In genomic region chr4:43875160-43875918, GRCm38 (mm10) we compare ENCODE assay signal across 8 mouse cellular contexts. TPM values are rescaled to one million over a fixed set of nuclear protein-coding genes. Genes with fewer than 3 reads are reported as not detected.
DNase-seq lines count a peak whose midpoint lies in the region; ATAC-seq lines count a peak whose summit lies in the region.

Reck (plus strand) TSS chr4:43875530.

- H3K4me1 ChIP-seq in forebrain, embryonic 10.5 days = peaks cover 38% of the 10 kb centered on the region
- peaks cover 8 to 25% of the 10 kb centered on the region in 2 experiments for H3K4me1 ChIP-seq in heart, embryonic 14.5 days (ENCODE audit: control insufficient read depth in 2 of 2, insufficient read depth in 2 of 2, low read length in 2 of 2)
- H3K4me1 ChIP-seq in liver, embryonic 13.5 days (replicated peaks) = peaks cover 17% of the 10 kb centered on the region
- H3K4me1 ChIP-seq in stomach, embryonic 16.5 days (ENCODE audit: control insufficient read depth, insufficient read depth, low read length) = peaks cover 12% of the 10 kb centered on the region

- peak within 1 kb of the TSS; percentile 98 for H3K27ac ChIP-seq in forebrain, embryonic 10.5 days
- H3K27ac ChIP-seq in heart, embryonic 14.5 days (replicated peaks in 1 of 2; ENCODE audit: control insufficient read depth in 1 of 2, insufficient read depth in 1 of 2, low read depth in 2 of 2, low read length in 2 of 2) = peak within 1 kb of the TSS; percentile 18 to 59; a peak in 2 of 4 replicates
- no peak within 1 kb of the TSS for H3K27ac ChIP-seq in liver, embryonic 13.5 days
- H3K27ac ChIP-seq in stomach, embryonic 16.5 days (ENCODE audit: low read length) = no peak within 1 kb of the TSS; the same call in 1 of the 2 replicates

- no peaks in the 10 kb centered on the region for H3K36me3 ChIP-seq in forebrain, embryonic 10.5 days (replicated peaks)
- H3K36me3 ChIP-seq in heart, embryonic 14.5 days (ENCODE audit: control insufficient read depth, insufficient read depth, low read length) = no peaks in the 10 kb centered on the region
- no peaks in the 10 kb centered on the region for H3K36me3 ChIP-seq in liver, embryonic 13.5 days
- no peaks in the 10 kb centered on the region for H3K36me3 ChIP-seq in stomach, embryonic 16.5 days (ENCODE audit: control insufficient read depth, insufficient read depth, low read length)

- H3K27me3 ChIP-seq in forebrain, embryonic 10.5 days (ENCODE audit: poor library complexity, severe bottlenecking) = 0 out of 2 replicates have a peak, but pooled peaks cover 6% of the 10 kb centered on the region
- H3K27me3 ChIP-seq in heart, embryonic 14.5 days (ENCODE audit: control insufficient read depth, insufficient read depth, low read length) = no peaks in the 10 kb centered on the region
- H3K27me3 ChIP-seq in liver, embryonic 13.5 days = peaks cover 15% of the 10 kb centered on the region
- H3K27me3 ChIP-seq in stomach, embryonic 16.5 days (ENCODE audit: control insufficient read depth, insufficient read depth, low read length) = no peaks in the 10 kb centered on the region

- H3K9ac ChIP-seq in heart, embryonic 14.5 days (ENCODE audit: low read length) = peak within 1 kb of the TSS; percentile 84
- peak within 1 kb of the TSS; percentile 71 for H3K9ac ChIP-seq in liver, embryonic 13.5 days
- H3K9ac ChIP-seq in stomach, embryonic 16.5 days (ENCODE audit: low read length) = peak within 1 kb of the TSS; percentile 90

- ATAC-seq in CD4-positive, CD25-positive, alpha-beta regulatory T cell, adult 4 months = peak; percentile 87
- ATAC-seq in heart, embryonic 14.5 days (ENCODE audit: insufficient number of reproducible peaks, insufficient read depth, low FRiP score, low read depth) = peak; percentile 89
- peak; percentile 84 for ATAC-seq in liver, embryonic 13.5 days (ENCODE audit: low read depth)
- ATAC-seq in stomach, embryonic 16.5 days (ENCODE audit: insufficient read depth, low FRiP score) = peak; percentile 92

- peak; percentile 26 for DNase-seq in c-Kit-negative CD71-positive TER-119-positive erythroid progenitor cells, embryonic 14.5 days (ENCODE audit: low read depth, low spot score)
- peak; percentile 94 for DNase-seq in forebrain, embryonic 10.5 days (ENCODE audit: extremely low spot score, low spot score)
- peak; percentile 96 for DNase-seq in kidney, postnatal 10 days
- DNase-seq in liver, embryonic 13.5 days = peak; percentile 64
- peak; percentile 97 for DNase-seq in neural tube, embryonic 10.5 days (ENCODE audit: extremely low spot score, low spot score)

- WGBS in forebrain, embryonic 10.5 days = under 1% methylated on average over 73 of the region's 73 CpGs
- under 1% methylated on average over 57 of the region's 73 CpGs for WGBS in heart, embryonic 14.5 days
- 1% methylated on average over 73 of the region's 73 CpGs for WGBS in liver, embryonic 13.5 days (ENCODE audit: insufficient replicate concordance)
- WGBS in stomach, embryonic 16.5 days = 1% methylated on average over 73 of the region's 73 CpGs

- peaks cover 7% of the 10 kb centered on the region for H3K9me3 ChIP-seq in forebrain, embryonic 10.5 days
- no peaks in the 10 kb centered on the region for H3K9me3 ChIP-seq in heart, embryonic 14.5 days (ENCODE audit: control insufficient read depth, low read length)
- no peaks in the 10 kb centered on the region for H3K9me3 ChIP-seq in liver, embryonic 13.5 days (replicated peaks)
- H3K9me3 ChIP-seq in stomach, embryonic 16.5 days (replicated peaks; ENCODE audit: control insufficient read depth, low read length) = no peaks in the 10 kb centered on the region

- H3K4me2 ChIP-seq in heart, embryonic 14.5 days (ENCODE audit: low read length) = peak within 1 kb of the TSS; percentile 93
- peak within 1 kb of the TSS; percentile 93 for H3K4me2 ChIP-seq in liver, embryonic 13.5 days
- H3K4me2 ChIP-seq in stomach, embryonic 16.5 days (ENCODE audit: low read depth, low read length) = peak within 1 kb of the TSS; percentile 95

- H3K4me3 ChIP-seq in forebrain, embryonic 10.5 days = peak within 1 kb of the TSS; percentile 91
- peak within 1 kb of the TSS; percentile 88 to 93 for H3K4me3 ChIP-seq in heart, embryonic 14.5 days (ENCODE audit: control insufficient read depth in 1 of 2, insufficient read depth in 1 of 2, low read depth in 1 of 2, low read length in 2 of 2)
- peak within 1 kb of the TSS; percentile 77 for H3K4me3 ChIP-seq in liver, embryonic 13.5 days (replicated peaks)
- H3K4me3 ChIP-seq in stomach, embryonic 16.5 days (replicated peaks; ENCODE audit: low read length) = peak within 1 kb of the TSS; percentile 88

RNA-seq across cellular contexts. Expression of gene Reck, which starts in this region (rescaled TPM):
- polyA plus RNA-seq in CD4-positive, CD25-positive, alpha-beta regulatory T cell, adult 4 months (2017; shearing (Covaris generic)) = 1 to 10 TPM; 4.2 to 4.6 TPM
- 9.4 and 11.2 TPM in 2 replicates for polyA plus RNA-seq in forebrain, embryonic 10.5 days (2016; fragmentation: Nextera tagmentation; extraction: Ambion mirVana)
- polyA plus RNA-seq in heart, embryonic 14.5 days (2014; fragmentation: Nextera tagmentation; extraction: Ambion mirVana) = 10.1 and 11.6 TPM in 2 replicates
- polyA plus RNA-seq in liver, embryonic 13.5 days (2015; fragmentation: Nextera tagmentation; extraction: Ambion mirVana) = 2.1 and 2.3 TPM in 2 replicates
- polyA plus RNA-seq in stomach, embryonic 16.5 days (2015; fragmentation: Nextera tagmentation; extraction: Ambion mirVana) = 23.8 and 25.4 TPM in 2 replicates

Comparison
In these comparisons a context has a peak if more than half of its experiments do, and no peak if none do; other contexts are left out.
1. DNase-seq: peak in every context shown above with its lines; median percentile 97 in neural tube, embryonic 10.5 days; 96 in kidney, postnatal 10 days; 94 in forebrain, embryonic 10.5 days; 64 in liver, embryonic 13.5 days; 26 in c-Kit-negative CD71-positive TER-119-positive erythroid progenitor cells, embryonic 14.5 days.
2. H3K27ac ChIP-seq: peak in forebrain, embryonic 10.5 days (single experiment) and heart, embryonic 14.5 days (2 of 2); none in liver, embryonic 13.5 days (single experiment) and stomach, embryonic 16.5 days (single experiment).
3. Peak in every context shown above with its lines, with median percentiles within 50 percentile points of each other: ATAC-seq, H3K4me3 ChIP-seq, H3K4me2 ChIP-seq and H3K9ac ChIP-seq.